In the genomic region with DNA sequence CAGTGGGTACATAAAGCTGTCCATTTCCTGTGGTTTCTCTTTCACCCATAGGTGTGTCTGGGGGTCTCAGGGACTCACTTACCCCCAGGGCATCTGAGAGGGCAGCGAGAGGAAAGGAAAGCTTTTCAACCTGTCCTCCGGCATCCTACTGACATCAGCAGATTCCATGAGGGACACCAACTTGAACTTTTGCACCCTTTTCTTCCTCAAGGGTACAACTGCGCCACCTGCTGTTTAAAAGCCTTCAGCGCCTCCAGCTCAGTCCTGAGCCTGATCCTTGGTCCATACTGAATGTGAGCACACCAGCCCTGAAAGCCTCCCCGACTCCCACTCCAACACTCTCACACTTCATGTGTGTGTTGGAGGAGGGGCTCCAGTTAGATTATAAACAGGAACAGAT, we compare ENCODE assay signal across 8 mouse cellular contexts. TPM values are rescaled to one million over a fixed set of nuclear protein-coding genes. Genes with fewer than 3 reads are reported as not detected.
DNase-seq lines count a peak whose midpoint lies in the region; TF ChIP-seq lines count a peak whose summit lies in the region.

No protein-coding gene starts in this region.

- DNase-seq in cerebellum, adult 11 months = peak; percentile 17
- no peak for DNase-seq in cerebellum, adult 9-11 months
- DNase-seq in thymus, adult 2 months = peak; percentile 45
- no peak for DNase-seq in thymus, adult 18-20 months
- peak; percentile 76 for DNase-seq in kidney, adult 18-20 months
- DNase-seq in lung, postnatal 25 days (ENCODE audit: low spot score) = peak; percentile 55
- DNase-seq in splenic B cell, adult 2 months (ENCODE audit: low read depth, low spot score) = peak; percentile 79

- TF ChIP-seq CTCF in thymus, adult 2 months (IDR thresholded peaks at IDR 0.05; ENCODE audit: borderline replicate concordance, control insufficient read depth, extremely low read depth, insufficient read depth, low read length, poor library complexity) = no peak; the same call in 1 of the 2 replicates
- peak; percentile 60 for TF ChIP-seq CTCF in embryonic fibroblast, embryonic 13.5 days (IDR thresholded peaks at IDR 0.05; ENCODE audit: borderline replicate concordance, insufficient read depth, low read length)

- WGBS in thymus, adult 2 months = 24% methylated on average over 5 of the region's 5 CpGs

- H3K27ac ChIP-seq in thymus, adult 2 months (ENCODE audit: control insufficient read depth, insufficient read depth, low read length) = no peak overlapping the region
- H3K27ac ChIP-seq in embryonic fibroblast, embryonic 13.5 days (ENCODE audit: insufficient read depth, low read length) = no peak overlapping the region

- no peak overlapping the region for H3K4me3 ChIP-seq in thymus, adult 2 months (ENCODE audit: control insufficient read depth, insufficient read depth, low read length)
- no peak overlapping the region for H3K4me3 ChIP-seq in embryonic fibroblast, embryonic 13.5 days (ENCODE audit: insufficient read depth, low read length)

- H3K27me3 ChIP-seq in thymus, adult 2 months (ENCODE audit: control insufficient read depth, insufficient read depth, low read length) = no peaks in the 10 kb centered on the region
- H3K27me3 ChIP-seq in splenic B cell, adult 2 months (ENCODE audit: control insufficient read depth, insufficient read depth, low read length, poor library complexity, severe bottlenecking) = no peaks in the 10 kb centered on the region

- no peaks in the 10 kb centered on the region for H3K4me1 ChIP-seq in thymus, adult 2 months (replicated peaks; ENCODE audit: control insufficient read depth, insufficient read depth, low read length)
- H3K4me1 ChIP-seq in embryonic fibroblast, embryonic 13.5 days (ENCODE audit: control insufficient read depth, insufficient read depth, low read length) = 0 out of 2 replicates have a peak, but pooled peaks cover 2% of the 10 kb centered on the region

- no peak for TF ChIP-seq POLR2A in thymus, adult 2 months (IDR thresholded peaks at IDR 0.05; ENCODE audit: control insufficient read depth, extremely low read depth, insufficient read depth, low read length, poor library complexity)
- TF ChIP-seq POLR2A in embryonic fibroblast, embryonic 13.5 days (IDR thresholded peaks at IDR 0.05; ENCODE audit: low read depth, low read length) = no peak

- no peaks in the 10 kb centered on the region for H3K36me3 ChIP-seq in thymus, adult 2 months (ENCODE audit: control insufficient read depth, insufficient read depth, low read length)
- no peaks in the 10 kb centered on the region for H3K36me3 ChIP-seq in splenic B cell, adult 2 months (ENCODE audit: control insufficient read depth, insufficient read depth, low read length, poor library complexity, severe bottlenecking)

RNA-seq across cellular contexts. Expression of a gene that starts 16.2 kb away (rescaled TPM):
- polyA plus RNA-seq in thymus, adult 2 months (2012; rRNA removed) = 16.7 and 18.1 TPM in 2 replicates
- 122 and 143 TPM in 2 replicates for polyA plus RNA-seq in embryonic fibroblast, embryonic 13.5 days (2011; ENCODE audit: insufficient read length, low read depth, missing spikeins)

Comparison
In these comparisons a context has a peak if more than half of its experiments do, and no peak if none do; other contexts are left out.
1. DNase-seq: peak in cerebellum, adult 11 months (single experiment), thymus, adult 2 months (single experiment), kidney, adult 18-20 months (single experiment), lung, postnatal 25 days (single experiment) and splenic B cell, adult 2 months (single experiment); none in cerebellum, adult 9-11 months (single experiment) and thymus, adult 18-20 months (0 of 2).